Mouse (Mus musculus) fibroblast of lung, adult 2 months (primary cell): ENCODE measurements at regions not wholly inside any gene's neighbourhood (a gene's known extent, or its start where the extent isn't known, plus 50 kb on each side); places are given as distances from the start of the nearest gene placed in this dataset.
A peak's percentile ranks its signal among the peaks of the same experiment; 100 is the strongest.

Source experiments
- DNase-seq: peaks from one replicate; pipeline ENCODE4 v3.0.0-alpha.2; 2011; ENCODE audit warnings: low read depth

DNA sequence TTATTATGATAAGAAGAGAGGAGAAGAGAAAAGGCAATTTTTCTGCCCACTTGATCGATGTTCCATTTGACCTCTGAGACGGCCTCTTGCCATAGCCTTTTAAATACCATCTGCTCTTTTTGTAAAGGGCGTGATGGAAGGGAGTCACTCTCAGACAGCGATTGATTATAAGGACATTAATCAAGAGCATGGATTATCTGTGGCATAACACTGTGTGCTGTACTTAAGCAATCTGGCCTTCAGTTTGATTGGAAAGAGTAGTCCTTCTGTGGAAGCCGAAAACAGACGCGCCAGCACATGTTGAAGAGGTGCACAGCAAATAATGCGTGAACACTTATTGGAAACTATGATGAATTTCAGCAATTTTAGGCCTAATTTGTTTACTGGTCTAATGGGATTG is 685.4 kb upstream of the Robo1 start:
- no peak for DNase-seq

DNA sequence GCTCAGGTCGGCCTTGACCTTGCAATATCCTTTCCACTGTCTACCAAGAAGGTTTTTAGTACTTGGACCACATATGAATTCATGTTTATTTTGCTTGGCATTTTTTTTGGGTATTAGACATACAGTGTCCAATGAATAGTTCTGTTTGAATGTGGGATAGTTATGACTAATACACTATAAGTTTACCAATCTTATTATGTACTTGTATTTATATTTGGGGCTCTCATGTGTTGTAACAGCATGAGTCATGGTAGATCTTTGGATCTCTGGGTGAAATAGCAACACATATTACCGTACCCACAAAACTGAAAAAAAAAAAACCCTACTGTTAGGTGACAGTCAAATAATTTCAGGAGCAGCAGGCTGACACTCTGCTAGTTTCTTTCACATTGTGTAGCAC is 667.7 kb upstream of the Robo1 start:
- DNase-seq, result no peak

DNA sequence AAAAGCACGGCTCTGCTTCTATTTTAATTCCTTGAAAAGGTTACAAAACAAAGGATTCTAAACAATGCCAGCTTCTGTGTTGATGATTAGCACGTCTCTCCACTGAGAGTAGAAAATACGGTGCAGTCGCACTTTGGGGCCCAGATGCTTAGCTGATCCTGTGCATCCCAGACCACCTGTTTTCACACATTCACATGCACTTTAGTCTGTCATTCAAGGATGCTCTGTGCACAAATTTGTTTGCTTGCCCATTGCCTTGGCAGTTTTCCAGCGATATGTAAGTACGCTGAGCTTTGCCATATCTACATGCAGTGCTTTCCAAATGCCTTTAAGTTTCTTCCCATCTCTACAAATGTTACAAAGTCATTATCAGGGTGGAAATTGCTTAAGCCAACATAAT is 664.9 kb upstream of the Robo1 start:
- DNase-seq, result no peak

DNA sequence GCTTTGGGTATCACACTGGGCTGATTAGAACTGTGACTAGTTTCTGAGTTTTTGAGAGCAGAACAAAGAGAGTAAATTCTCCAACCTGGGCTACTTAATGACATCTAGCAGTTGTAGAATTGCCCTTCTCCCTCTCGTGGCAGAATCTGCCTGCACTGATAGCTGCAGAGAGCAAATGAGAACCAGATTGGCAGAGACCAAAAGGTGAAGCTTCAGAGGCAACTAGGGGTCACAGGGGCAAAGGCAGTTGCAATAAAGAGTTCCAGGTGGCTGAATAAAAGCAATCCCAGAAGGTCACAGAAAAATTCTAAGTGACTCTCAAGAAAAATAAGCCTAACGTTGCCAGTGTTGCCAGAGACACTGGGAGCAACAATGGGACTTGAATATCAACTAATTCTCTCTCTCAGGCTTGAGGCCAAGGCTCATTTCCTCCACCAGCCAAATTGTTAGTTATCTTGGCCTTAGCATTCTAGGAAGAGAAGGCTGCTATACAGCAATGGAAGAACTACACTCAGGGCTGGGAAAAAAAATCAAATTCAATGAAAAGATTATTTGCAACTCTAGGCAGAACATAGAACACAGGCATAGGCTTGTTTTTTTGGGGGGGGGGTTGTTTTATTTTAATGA is 629.9 kb upstream of the Robo1 start:
- no peak for DNase-seq

DNA sequence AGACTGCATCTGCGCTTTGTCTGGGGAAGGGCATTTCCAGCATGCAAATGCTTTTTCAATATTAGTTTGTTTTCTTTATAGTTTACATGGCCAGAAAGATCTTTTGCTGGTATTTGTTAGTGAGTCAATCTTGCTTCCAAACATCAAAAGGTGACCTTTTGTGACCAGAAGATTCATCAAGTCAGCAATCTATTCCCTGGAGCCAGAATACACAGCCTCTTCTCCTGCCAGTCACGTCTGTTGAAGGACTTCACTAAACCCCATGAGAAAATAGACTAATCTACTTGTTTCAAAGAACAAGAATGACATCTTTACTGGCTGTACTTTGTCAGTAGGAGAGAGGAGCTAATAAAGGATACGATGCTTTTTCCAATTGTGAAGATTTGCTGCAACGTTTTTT is 614.6 kb upstream of the Robo1 start:
- DNase-seq, result no peak

DNA sequence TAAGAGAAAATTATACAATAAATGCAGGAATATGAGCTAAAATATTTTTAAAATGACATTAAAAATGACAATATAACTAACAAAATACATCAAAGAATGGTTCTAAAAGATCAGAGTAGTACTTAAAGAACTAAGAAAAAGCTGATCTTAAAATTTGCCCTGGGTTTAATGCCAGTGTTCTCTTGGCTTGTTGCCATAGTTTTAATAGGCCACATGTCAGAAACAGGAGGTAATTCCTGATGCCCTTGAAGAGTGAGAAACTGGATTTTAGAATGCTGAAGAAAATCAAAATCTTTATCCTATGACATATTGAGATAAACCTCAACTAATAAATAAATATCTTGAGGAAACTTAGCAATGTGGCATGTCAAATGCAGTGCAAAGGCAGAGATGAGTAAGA is 602.3 kb upstream of the Robo1 start:
- no peak for DNase-seq

DNA sequence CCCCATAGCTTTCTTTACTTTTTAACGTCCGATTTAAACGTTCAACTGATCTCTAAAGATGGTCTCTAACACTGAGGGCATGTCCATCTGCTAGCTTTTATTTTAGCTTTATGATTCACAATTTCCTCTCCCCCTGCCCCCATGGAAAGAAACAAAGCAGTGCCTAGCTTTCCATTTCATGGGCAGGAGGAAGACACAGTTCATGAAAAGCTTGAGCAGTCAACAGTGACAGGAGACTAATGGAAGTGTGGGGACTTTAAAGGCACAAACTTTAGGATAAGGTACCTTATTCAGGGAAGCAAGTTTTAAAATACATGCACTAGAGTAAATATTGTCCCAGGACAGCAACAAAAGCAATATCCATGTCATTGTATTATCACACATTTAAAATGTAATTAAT is 598.4 kb upstream of the Robo1 start:
- DNase-seq, result no peak

DNA sequence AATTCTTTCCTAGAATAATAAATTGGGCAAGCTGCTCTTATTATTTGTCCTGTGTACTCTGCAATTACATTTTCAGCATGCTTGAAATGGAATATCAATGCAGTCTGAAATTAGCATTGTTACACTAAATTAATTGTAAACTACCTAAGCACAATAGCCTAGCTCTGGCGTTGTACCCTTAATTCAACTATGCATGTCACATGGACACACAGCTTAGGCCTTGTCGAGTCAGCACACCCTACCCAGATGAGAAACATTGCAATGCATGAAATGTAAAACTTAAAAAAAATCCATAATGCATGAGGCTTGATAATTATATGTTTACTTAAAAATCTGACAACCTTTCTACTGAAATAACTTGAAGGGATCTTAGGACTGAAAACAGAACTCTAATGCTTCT is 596.2 kb upstream of the Robo1 start:
- DNase-seq, result no peak

DNA sequence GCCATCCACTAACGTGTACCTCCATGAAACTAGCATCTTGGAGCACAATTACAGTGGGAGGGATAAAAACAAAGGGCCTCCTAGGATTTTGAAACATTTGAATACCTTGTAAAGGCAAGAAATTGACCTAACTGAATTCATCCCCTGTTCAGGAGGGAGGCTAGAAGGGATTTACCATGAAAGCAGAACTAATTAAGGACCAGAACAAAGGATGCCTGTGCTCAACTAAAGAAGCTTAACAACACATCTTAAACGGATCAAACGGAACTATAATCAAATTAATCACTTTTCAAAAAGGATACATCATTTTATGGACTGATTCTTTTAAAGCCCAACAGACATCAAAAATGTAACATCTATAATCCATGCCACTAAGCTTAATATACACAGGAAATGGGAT is 590.9 kb upstream of the Robo1 start:
- no peak for DNase-seq

DNA sequence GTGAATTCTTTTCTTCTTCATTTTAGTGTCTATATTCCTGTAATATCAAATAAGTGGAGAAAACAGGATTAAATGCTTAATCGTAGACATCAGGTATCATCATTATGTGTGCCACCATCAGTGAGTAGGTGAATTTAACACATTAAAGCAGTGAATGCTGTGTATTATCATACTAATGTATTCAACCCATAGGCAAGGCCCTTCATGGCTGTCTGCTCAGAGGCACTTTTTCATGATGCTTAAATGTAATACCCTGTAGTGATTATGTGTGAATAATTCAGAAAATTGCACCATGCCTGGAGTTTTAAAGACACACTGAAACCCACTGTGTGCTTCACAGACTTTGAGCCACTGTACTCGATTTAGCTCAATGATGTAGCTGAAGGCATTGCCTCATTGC is 583.2 kb upstream of the Robo1 start:
- DNase-seq, result no peak

DNA sequence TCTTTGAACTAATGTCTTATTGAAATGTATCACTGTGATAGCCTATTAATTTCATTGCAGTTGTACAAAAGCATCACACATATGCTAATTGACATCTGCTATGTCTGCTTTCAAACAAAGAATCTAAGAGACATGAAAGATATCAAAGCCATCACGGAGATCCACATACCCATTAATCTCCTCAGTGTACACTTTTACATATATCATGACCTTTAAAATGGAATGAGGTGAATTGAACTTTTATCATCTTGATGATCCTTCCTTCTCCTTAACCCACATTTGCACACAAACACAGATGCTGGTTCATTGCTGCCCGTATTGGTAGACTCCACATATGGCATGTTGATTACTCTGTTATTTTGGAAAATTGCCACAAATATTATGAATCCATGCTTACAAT is 570.2 kb upstream of the Robo1 start:
- no peak for DNase-seq

DNA sequence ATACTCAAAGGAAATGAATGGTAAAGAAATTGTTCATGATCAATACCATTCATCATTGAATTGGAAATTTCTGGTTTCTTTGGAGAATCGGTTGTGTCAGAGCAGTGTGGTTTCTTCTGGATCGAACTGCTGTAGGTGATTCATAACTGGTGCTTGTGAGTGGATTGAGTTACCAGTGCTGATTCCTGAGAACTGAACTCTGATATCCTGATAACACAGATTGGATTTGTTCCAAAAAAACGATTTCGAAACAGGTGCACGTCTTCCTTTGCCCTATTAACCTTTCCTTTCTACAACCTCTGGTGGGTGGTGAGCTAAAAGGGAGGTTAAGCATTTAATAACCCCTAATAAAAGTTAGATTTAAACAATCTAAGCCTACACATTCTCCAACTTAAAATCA is 569.0 kb upstream of the Robo1 start:
- no peak for DNase-seq

DNA sequence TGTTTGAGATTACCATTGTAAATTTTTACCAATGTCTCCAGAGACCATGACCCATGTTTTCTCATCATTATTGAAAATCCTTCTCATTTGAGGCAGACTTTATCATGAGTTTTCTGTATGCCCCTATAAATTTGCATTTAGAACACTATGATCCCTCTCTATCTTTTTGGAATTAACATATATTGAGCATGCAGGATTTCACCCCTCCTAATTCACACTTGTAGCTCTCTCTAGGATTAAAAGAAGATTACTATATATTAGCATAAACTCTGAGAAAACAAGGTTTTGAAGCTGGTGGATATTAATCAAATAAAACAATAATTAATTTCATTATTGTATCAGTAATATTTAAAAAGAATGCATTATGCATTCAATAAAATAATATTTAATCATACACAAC is 527.2 kb upstream of the Robo1 start:
- DNase-seq, result no peak

DNA sequence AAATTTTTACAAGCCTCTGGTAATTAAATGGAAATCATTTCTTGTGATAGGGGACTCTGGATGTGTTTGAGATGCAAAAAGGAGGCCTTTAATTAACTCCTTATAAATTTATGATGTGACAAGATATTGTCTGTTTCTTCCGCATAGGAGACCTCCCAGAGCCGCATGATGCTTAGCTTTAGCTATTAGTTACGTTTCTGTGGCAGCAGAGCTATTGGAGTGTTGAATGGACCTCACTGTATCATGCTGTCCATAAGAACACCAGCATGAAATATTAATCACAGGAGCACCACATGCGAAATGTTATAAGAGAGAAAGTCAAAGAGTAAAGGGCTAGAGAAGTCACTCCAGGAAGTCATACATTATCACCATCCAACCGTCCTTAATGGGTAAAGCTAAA is 495.3 kb upstream of the Robo1 start:
- DNase-seq, result no peak

DNA sequence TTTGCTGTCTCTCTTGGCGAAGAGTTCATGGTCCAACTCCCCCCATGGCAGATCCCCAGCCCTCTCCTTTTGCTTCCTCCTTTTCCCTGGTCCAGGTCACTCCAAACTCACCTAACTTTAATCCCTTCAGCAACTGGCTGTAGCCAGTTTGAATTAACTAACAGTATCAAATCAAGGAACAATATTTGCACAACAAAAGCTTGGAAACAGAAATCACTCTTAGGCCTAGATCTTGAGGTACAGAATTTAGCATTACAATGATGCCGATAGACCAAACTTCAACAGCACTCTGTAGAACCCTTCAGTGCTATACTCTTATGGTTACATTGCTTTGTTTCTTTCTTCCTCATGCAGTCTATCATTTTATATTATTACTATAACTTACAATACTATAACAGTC is 472.8 kb upstream of the Robo1 start:
- DNase-seq, result no peak

DNA sequence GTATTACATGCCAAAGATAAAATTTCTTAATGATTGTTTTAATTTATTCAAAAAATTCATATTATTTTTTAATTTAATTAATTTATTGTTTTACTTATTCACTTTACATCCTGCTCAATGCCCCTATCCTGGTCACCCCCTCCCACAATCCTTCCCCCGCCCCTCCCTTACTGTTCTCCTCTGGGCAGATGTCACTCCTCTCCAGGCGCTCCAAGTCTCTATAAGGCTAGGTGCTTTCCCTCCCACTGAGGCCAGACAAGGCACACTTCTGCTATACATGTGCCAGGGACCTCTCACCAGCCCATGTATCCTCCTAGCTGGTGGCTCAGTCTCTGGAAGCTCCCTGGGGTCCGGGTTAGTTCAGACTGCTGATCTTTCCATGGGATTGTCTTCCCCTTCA is 458.0 kb upstream of the Robo1 start:
- DNase-seq, result no peak

DNA sequence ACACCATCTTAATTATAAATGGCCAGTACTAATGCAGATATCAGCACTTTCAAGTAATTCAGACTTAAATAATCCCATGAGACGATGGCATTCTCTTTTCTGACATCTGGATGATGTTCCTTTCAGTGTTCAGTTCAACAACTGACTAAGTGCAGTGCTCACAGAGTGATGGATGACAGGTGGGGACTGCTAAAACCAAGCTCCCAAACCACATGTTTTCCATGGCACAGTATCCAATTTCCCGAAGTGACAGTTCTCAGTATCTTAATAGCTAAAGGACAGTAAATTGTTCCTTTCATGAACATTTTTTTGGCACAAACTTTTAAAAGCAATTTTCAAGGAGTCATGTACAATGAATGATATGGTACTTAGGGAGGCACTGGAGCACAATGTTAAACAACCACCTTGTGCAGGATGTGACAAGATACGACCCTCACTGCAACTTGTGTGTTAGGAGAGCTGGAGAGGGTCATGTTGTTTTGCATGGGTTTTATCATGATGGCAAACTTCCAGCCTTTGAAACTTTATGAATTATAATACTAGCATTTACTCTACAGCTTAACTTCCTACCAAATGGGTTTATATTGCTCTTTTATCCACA is 456.4 kb upstream of the Robo1 start:
- peak; percentile 6 for DNase-seq

DNA sequence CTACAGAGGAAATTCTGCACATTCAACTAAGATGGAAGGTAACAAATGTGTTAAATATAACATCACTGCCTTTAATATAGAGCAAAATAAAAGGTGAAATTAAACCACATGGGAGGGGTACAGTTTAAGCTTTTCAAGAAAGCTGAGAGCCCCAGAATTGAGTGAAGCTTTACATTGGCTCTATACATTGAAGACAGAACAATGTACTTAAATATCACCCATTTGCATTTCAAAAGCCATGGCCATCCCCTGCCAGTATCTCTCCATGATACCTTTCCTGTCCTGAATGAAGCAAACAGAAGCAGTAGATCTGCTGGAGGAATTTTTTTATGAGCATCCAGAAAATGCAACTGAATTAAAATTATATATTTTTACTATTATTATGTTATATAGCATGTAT is 450.2 kb upstream of the Robo1 start:
- no peak for DNase-seq

DNA sequence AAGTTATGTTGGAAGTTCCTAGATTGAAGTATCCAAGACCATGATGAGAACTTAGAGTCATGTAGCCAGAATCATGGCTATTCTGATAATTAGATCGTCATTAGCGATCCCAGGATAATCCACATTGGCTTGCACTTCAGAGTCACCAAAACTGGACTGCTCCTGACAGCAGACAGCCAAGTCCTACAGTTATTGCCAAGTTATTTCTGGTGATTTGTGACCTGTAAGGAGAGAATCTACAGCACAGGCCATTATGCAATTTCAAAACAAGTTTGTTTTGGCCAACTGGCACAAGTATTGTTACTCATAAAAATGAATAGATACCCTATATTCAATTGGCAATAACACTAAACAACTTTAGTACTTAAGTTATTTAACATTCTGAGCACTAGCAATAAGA is 447.9 kb upstream of the Robo1 start:
- no peak for DNase-seq

DNA sequence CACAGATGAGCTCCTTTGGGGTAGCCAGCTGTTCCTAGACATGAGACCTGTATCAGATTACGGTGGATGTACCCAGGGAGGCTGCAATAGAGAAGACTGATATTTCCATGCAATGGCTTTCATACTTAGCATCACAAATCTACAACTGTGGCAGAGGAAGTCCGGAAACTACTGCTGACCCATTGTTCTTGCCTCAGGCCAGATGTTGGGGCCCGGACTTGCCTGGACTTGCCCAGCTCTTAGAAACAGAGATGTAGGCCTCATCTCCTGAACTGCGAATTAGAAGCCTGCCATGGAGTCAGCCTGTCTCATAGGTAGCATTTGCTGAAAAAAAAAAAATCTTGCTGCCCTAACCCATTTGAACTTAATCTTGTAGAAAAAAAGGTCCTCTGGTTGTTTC is 422.4 kb upstream of the Robo1 start:
- no peak for DNase-seq

DNA sequence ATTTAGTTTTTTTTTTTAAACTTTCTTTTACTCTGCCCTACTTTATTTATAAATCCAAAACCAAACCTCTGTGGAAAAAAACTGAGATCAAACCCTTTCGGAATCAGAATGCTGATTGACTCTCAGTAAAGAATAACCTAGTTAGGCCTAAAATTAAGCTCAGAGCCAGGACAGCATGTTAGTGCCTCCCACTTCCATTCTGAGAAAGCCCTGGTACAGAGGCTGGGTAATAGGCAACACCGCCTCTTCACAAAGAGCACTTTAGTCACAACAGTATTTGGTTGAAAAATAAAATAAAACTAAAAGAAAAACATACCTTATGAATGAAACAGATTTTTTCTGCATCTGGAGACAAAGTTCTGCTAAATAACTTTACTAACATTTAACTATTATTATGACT is 418.4 kb upstream of the Robo1 start:
- DNase-seq, result no peak

DNA sequence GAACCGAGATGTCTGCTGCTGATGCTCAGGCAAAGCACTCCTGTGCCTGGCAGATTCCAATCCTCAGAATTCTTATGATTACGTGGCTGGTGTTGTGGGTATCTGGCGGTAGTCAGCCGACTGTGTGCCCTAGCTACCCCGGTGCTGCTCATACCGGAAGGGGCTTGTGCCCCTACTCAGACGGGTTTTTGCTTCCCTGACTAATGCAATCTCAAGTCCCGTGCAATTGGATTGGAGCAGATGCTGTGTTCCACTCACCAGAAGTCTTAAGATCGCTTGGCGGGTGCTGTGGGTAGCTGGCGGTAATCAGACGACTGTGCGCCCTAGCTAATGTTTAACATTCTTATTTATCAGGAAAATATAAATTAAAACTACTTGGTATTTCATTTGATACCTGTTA is 385.0 kb upstream of the Robo1 start:
- DNase-seq, result no peak

DNA sequence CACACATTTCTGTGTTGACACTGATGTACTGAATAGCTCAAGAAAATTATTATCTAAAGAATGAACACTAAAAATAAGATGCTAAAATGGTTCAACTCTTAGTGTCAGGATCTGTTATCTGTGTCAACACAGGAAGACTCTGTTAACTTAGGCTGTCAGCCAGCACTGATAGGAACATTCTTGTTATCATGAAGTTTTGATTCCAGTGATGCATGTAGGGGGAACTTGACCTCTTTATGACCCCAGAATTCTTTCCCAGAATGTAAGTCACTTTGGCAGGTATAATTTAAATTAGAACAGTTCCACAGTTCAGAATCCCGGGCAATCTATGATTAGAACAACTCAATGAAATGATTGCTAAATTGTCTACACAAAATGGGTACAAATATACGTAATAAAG is 363.9 kb upstream of the Robo1 start:
- no peak for DNase-seq

DNA sequence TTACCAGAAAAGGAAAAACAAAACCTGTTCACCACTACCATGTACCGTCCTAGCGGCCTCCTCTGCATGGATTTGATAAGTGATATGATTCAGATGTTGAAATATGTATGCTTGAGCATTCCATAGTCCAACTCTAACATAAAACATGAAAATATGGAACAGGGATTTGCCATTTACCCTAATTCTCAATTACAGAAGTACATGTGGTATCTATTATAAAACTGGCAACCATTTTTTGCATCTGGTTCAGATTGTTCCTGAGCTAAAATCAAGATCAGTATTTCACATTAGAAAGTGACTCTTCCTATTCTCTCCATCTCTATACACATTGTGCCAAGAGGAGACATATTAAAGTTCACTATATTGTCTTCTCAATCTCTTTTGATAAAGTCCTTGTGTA is 363.3 kb upstream of the Robo1 start:
- DNase-seq, result no peak
